ENCODE assay signal across 8 mouse cellular contexts in genomic region chr8:30915601-30916171, GRCm38 (mm10).
DNase-seq lines count a peak whose midpoint lies in the region; ATAC-seq and TF ChIP-seq lines count a peak whose summit lies in the region.

No protein-coding gene starts in this region.

- no peaks in the 10 kb centered on the region for H3K4me1 ChIP-seq in lung, embryonic 14.5 days (ENCODE audit: insufficient read depth)
- H3K4me1 ChIP-seq in forebrain, postnatal 0 days (ENCODE audit: insufficient read depth) = peaks cover 3% of the 10 kb centered on the region; the same call in 1 of the 2 replicates
- no peaks in the 10 kb centered on the region for H3K4me1 ChIP-seq in intestine, postnatal 0 days (replicated peaks; ENCODE audit: control insufficient read depth, insufficient read depth, low read length)
- H3K4me1 ChIP-seq in liver, embryonic 12.5 days = no peaks in the 10 kb centered on the region
- H3K4me1 ChIP-seq in olfactory bulb, adult 2 months (ENCODE audit: control insufficient read depth, insufficient read depth, low read length) = peaks cover 7% of the 10 kb centered on the region; the same call in 1 of the 2 replicates

- no peaks in the 10 kb centered on the region for H3K36me3 ChIP-seq in lung, embryonic 14.5 days (ENCODE audit: insufficient read depth)
- no peaks in the 10 kb centered on the region for H3K36me3 ChIP-seq in forebrain, postnatal 0 days (ENCODE audit: insufficient read depth)
- H3K36me3 ChIP-seq in intestine, postnatal 0 days (ENCODE audit: control insufficient read depth, insufficient read depth) = no peaks in the 10 kb centered on the region
- no peaks in the 10 kb centered on the region for H3K36me3 ChIP-seq in liver, embryonic 12.5 days

- H3K4me3 ChIP-seq in lung, embryonic 14.5 days (ENCODE audit: low read depth, low read length) = peak overlapping the region; percentile 34
- peak overlapping the region; percentile 36 for H3K4me3 ChIP-seq in forebrain, postnatal 0 days (ENCODE audit: low read depth, low read length)
- peak overlapping the region; percentile 26 for H3K4me3 ChIP-seq in intestine, postnatal 0 days (ENCODE audit: low read depth, low read length)
- H3K4me3 ChIP-seq in liver, embryonic 12.5 days = peak overlapping the region; percentile 31
- H3K4me3 ChIP-seq in olfactory bulb, adult 2 months (ENCODE audit: insufficient read depth, low read depth, low read length) = peak overlapping the region; percentile 45

- H3K27me3 ChIP-seq in lung, embryonic 14.5 days (ENCODE audit: insufficient read depth, low read length) = no peaks in the 10 kb centered on the region
- no peaks in the 10 kb centered on the region for H3K27me3 ChIP-seq in forebrain, postnatal 0 days (ENCODE audit: insufficient read depth, low read length)
- H3K27me3 ChIP-seq in intestine, postnatal 0 days (replicated peaks; ENCODE audit: control insufficient read depth, insufficient read depth, low read length) = no peaks in the 10 kb centered on the region
- H3K27me3 ChIP-seq in liver, embryonic 12.5 days (replicated peaks) = no peaks in the 10 kb centered on the region

- WGBS in lung, embryonic 14.5 days = 6% methylated on average over 13 of the region's 13 CpGs
- whole genome bisulfite sequencing in forebrain, postnatal 0 days = 5% methylated on average over 13 of the region's 13 CpGs
- 9% methylated on average over 13 of the region's 13 CpGs for WGBS in intestine, postnatal 0 days
- 16% methylated on average over 13 of the region's 13 CpGs for WGBS in liver, embryonic 12.5 days (ENCODE audit: insufficient replicate concordance)
- WGBS in olfactory bulb, adult 2 months = 5% methylated on average over 13 of the region's 13 CpGs

- peak overlapping the region; percentile 82 for H3K4me2 ChIP-seq in lung, embryonic 14.5 days
- peak overlapping the region; percentile 66 for H3K4me2 ChIP-seq in forebrain, postnatal 0 days (ENCODE audit: low read depth)
- peak overlapping the region; percentile 69 for H3K4me2 ChIP-seq in intestine, postnatal 0 days (replicated peaks; ENCODE audit: low read depth)
- peak overlapping the region; percentile 55 for H3K4me2 ChIP-seq in liver, embryonic 12.5 days

- no peak overlapping the region for H3K27ac ChIP-seq in lung, embryonic 14.5 days (ENCODE audit: low read depth)
- peak overlapping the region; percentile 80 for H3K27ac ChIP-seq in forebrain, postnatal 0 days (ENCODE audit: low read depth, low read length)
- H3K27ac ChIP-seq in intestine, postnatal 0 days (ENCODE audit: low read depth, low read length) = no peak overlapping the region
- no peak overlapping the region for H3K27ac ChIP-seq in liver, embryonic 12.5 days
- no peak overlapping the region for H3K27ac ChIP-seq in olfactory bulb, adult 2 months (ENCODE audit: insufficient read depth, low read depth, low read length)

- DNase-seq in lung, embryonic 14.5 days = peak; percentile 39
- DNase-seq in lung, postnatal 25 days (ENCODE audit: low spot score) = no peak
- peak; percentile 83 for DNase-seq in forebrain, postnatal 0 days
- no peak for DNase-seq in T-cell, adult 2 months (ENCODE audit: low spot score)
- DNase-seq in adipocyte (ENCODE audit: low spot score) = no peak

- ATAC-seq in lung, embryonic 14.5 days (ENCODE audit: insufficient read depth) = peak; percentile 62
- peak; percentile 85 for ATAC-seq in forebrain, postnatal 0 days
- no peak for ATAC-seq in intestine, postnatal 0 days
- ATAC-seq in liver, embryonic 12.5 days = no peak

- H3K9me3 ChIP-seq in lung, embryonic 14.5 days (ENCODE audit: low read depth, low read length) = no peaks in the 10 kb centered on the region
- no peaks in the 10 kb centered on the region for H3K9me3 ChIP-seq in forebrain, postnatal 0 days (ENCODE audit: low read length)
- no peaks in the 10 kb centered on the region for H3K9me3 ChIP-seq in intestine, postnatal 0 days (ENCODE audit: control insufficient read depth)
- no peaks in the 10 kb centered on the region for H3K9me3 ChIP-seq in liver, embryonic 12.5 days (replicated peaks)

- peak overlapping the region; percentile 45; the same call in 1 of the 2 replicates for H3K9ac ChIP-seq in lung, embryonic 14.5 days
- peak overlapping the region; percentile 63 for H3K9ac ChIP-seq in forebrain, postnatal 0 days
- H3K9ac ChIP-seq in intestine, postnatal 0 days (ENCODE audit: low read depth, low read length) = no peak overlapping the region; the same call in 1 of the 2 replicates
- H3K9ac ChIP-seq in liver, embryonic 12.5 days = no peak overlapping the region

- no peak for TF ChIP-seq POLR2A in olfactory bulb, adult 2 months (IDR thresholded peaks at IDR 0.05; ENCODE audit: insufficient read depth, low read depth, low read length)

- no peak for TF ChIP-seq CTCF in lung, embryonic 14.5 days (IDR thresholded peaks at IDR 0.05; ENCODE audit: low read depth)
- no peak for TF ChIP-seq CTCF in forebrain, postnatal 0 days (IDR thresholded peaks at IDR 0.05; ENCODE audit: low read depth)
- TF ChIP-seq CTCF in intestine, postnatal 0 days (IDR thresholded peaks at IDR 0.05; ENCODE audit: low read depth) = no peak
- no peak for TF ChIP-seq CTCF in olfactory bulb, adult 2 months (IDR thresholded peaks at IDR 0.05; ENCODE audit: insufficient read depth, low read depth, low read length)

Comparison
In these comparisons a context has a peak if more than half of its experiments do, and no peak if none do; other contexts are left out.
1. DNase-seq: peak in lung, embryonic 14.5 days (single experiment) and forebrain, postnatal 0 days (single experiment); none in lung, postnatal 25 days (single experiment), T-cell, adult 2 months (single experiment) and adipocyte (single experiment).
2. ATAC-seq: peak in lung, embryonic 14.5 days (single experiment) and forebrain, postnatal 0 days (single experiment); none in intestine, postnatal 0 days (single experiment) and liver, embryonic 12.5 days (single experiment).
3. H3K9ac ChIP-seq: peak in lung, embryonic 14.5 days (single experiment) and forebrain, postnatal 0 days (single experiment); none in intestine, postnatal 0 days (single experiment) and liver, embryonic 12.5 days (single experiment).
4. Peak in every context shown above with its lines, with median percentiles within 50 percentile points of each other: H3K4me2 ChIP-seq and H3K4me3 ChIP-seq.